Mouse (Mus musculus): ENCODE results near the gene Syn3. TPM values are rescaled to one million over a fixed set of nuclear protein-coding genes. Genes with fewer than 3 reads are reported as not detected.

Gene Syn3
- polyA plus RNA-seq, 1 experiment from 2014 or later: 7.6 TPM

DNA sequence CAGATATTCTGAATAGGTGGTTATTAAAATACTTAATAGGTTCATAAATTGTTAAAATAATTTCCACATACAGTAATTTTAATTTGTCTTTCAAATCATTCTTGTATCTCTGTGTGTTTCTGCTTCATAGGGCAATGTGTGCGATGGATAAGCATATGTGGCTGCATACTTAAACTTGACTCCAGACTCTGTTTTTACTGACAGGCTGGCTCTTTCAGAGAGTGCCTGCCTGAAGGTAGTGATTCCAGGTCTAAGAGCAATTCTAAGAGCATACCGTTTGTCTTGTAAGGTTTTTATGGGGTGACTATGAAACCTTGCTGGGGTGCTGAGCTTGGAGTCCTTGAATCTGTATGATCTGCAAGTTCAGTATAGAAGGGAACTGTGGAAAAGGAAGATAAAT is 472.8 kb downstream of the Syn3 start:
- H3K4me2 ChIP-seq: no peak overlapping the region
- no peaks in the 10 kb centered on the region for H3K9me3 ChIP-seq (replicated peaks)
- H3K27ac ChIP-seq: no peak overlapping the region
- peaks cover 6% of the 10 kb centered on the region; the same call in 1 of the 2 replicates for H3K4me1 ChIP-seq
- H3K9ac ChIP-seq: no peak overlapping the region
- no peaks in the 10 kb centered on the region for H3K27me3 ChIP-seq
- ATAC-seq: no peak
- WGBS: 88% methylated on average over 2 of the region's 2 CpGs
- peaks cover 7% of the 10 kb centered on the region; the same call in 1 of the 2 replicates for H3K36me3 ChIP-seq (ENCODE audit: poor library complexity, severe bottlenecking)
- H3K4me3 ChIP-seq: no peak overlapping the region

GRCm38 (mm10) chr10:86023149-86023548 is 475.5 kb downstream of the Syn3 start:
- Histone ChIP-seq H3K4me1 (peaks cover 6% of the 10 kb centered on the region; the same call in 1 of the 2 replicates), H3K27me3 (no peaks in the 10 kb centered on the region), H3K27ac (no peak overlapping the region), H3K4me2 (no peak overlapping the region), H3K4me3 (no peak overlapping the region), H3K9ac (no peak overlapping the region), H3K36me3 (ENCODE audit: poor library complexity, severe bottlenecking) (no peaks in the 10 kb centered on the region), H3K9me3 (replicated peaks) (no peaks in the 10 kb centered on the region)
- no peak for ATAC-seq

DNA sequence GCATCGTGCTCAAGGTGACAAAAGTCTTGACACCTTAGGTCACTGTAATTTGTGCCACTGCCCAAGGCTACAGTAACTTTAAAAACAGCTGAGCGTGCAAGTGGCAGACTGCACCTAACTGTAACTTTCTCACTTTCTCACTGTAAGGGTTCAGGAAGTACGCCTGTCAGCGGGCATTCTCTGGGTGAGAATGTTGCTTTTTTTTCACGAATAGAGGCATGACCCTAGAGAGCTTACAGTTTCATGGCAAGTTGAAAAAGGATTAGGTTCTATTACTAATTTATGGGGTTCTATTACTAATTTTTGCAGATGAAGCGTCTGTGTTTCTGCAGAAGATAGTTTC is 476.3 kb downstream of the Syn3 start:
- no peaks in the 10 kb centered on the region for H3K9me3 ChIP-seq (replicated peaks)
- H3K27ac ChIP-seq: no peak overlapping the region
- 5% methylated on average over 6 of the region's 6 CpGs for WGBS
- peak overlapping the region; percentile 76 for H3K4me3 ChIP-seq
- H3K27me3 ChIP-seq: no peaks in the 10 kb centered on the region
- H3K4me1 ChIP-seq: peaks cover 6% of the 10 kb centered on the region; the same call in 1 of the 2 replicates
- H3K9ac ChIP-seq: peak overlapping the region; percentile 82
- no peaks in the 10 kb centered on the region for H3K36me3 ChIP-seq (ENCODE audit: poor library complexity, severe bottlenecking)
- ATAC-seq: 0 out of 2 replicates have a peak, but pooled peaks have one; percentile 6
- peak overlapping the region; percentile 71 for H3K4me2 ChIP-seq

- peak within 1 kb of the TSS; percentile 76 for H3K4me3 ChIP-seq
- peak; percentile 99 for ATAC-seq
- H3K9me3 ChIP-seq (replicated peaks): no peaks in the 10 kb centered on the region
- peaks cover 6% of the 10 kb centered on the region; the same call in 1 of the 2 replicates for H3K4me1 ChIP-seq
- peak within 1 kb of the TSS; percentile 82 for H3K9ac ChIP-seq
- H3K27me3 ChIP-seq: no peaks in the 10 kb centered on the region
- H3K36me3 ChIP-seq (ENCODE audit: poor library complexity, severe bottlenecking): no peaks in the 10 kb centered on the region
- H3K4me2 ChIP-seq: peak within 1 kb of the TSS; percentile 71
- H3K27ac ChIP-seq: peak within 1 kb of the TSS; percentile 78
- WGBS: under 1% methylated on average over 75 of the region's 82 CpGs
Observed at GRCm38 (mm10) chr10:86021749-86022473, 476.8 kb downstream of the Syn3 start, which contains the start of gene Fbxo7. TSS of gene Fbxo7 (plus strand) at chr10:86021972.

GRCm38 (mm10) chr10:86021408-86021748 is 477.3 kb downstream of the Syn3 start:
- H3K4me1 ChIP-seq: peaks cover 6% of the 10 kb centered on the region; the same call in 1 of the 2 replicates
- H3K27me3 ChIP-seq: no peaks in the 10 kb centered on the region
- 0% methylated on average over 3 of the region's 3 CpGs for WGBS
- no peak overlapping the region for H3K27ac ChIP-seq
- no peak for ATAC-seq
- no peaks in the 10 kb centered on the region for H3K36me3 ChIP-seq (ENCODE audit: poor library complexity, severe bottlenecking)
- H3K4me2 ChIP-seq: peak overlapping the region; percentile 71
- H3K4me3 ChIP-seq: peak overlapping the region; percentile 76
- no peaks in the 10 kb centered on the region for H3K9me3 ChIP-seq (replicated peaks)
- peak overlapping the region; percentile 82; the same call in 1 of the 2 replicates for H3K9ac ChIP-seq

DNA sequence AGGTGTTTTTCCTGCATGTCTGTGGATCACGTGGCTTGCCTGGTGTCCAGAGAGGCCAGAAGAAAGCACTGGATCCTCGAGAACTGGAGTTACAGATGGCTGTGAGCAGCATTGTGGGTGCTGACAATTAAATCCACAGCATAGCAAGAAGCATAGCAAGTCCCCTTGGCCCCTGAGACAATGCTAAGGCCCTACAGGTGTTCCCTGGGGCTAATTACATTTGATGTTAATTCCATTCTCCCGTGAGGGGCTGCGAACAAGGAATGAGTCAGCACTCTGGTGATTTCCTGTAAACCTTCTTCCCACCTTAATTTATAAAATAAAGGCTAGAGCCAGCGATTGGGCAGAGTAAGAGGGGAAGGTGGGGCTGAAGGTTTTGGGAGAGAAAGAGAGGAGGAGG is 479.9 kb downstream of the Syn3 start:
- no peaks in the 10 kb centered on the region for H3K36me3 ChIP-seq (ENCODE audit: poor library complexity, severe bottlenecking)
- no peak overlapping the region for H3K27ac ChIP-seq
- H3K9me3 ChIP-seq (replicated peaks): no peaks in the 10 kb centered on the region
- peaks cover 6% of the 10 kb centered on the region; the same call in 1 of the 2 replicates for H3K4me1 ChIP-seq
- H3K4me2 ChIP-seq: no peak overlapping the region
- WGBS: 33% methylated on average over 5 of the region's 5 CpGs
- no peak for ATAC-seq
- no peak overlapping the region for H3K4me3 ChIP-seq
- no peaks in the 10 kb centered on the region for H3K27me3 ChIP-seq
- no peak overlapping the region for H3K9ac ChIP-seq

GRCm38 (mm10) chr10:86017781-86018180 is 480.9 kb downstream of the Syn3 start:
- Histone ChIP-seq H3K27ac (no peak overlapping the region), H3K9ac (no peak overlapping the region), H3K36me3 (ENCODE audit: poor library complexity, severe bottlenecking) (no peaks in the 10 kb centered on the region), H3K4me2 (no peak overlapping the region), H3K4me3 (no peak overlapping the region), H3K27me3 (no peaks in the 10 kb centered on the region), H3K4me1 (peaks cover 4% of the 10 kb centered on the region; the same call in 1 of the 2 replicates), H3K9me3 (replicated peaks) (no peaks in the 10 kb centered on the region)
- 91% methylated on average over 7 of the region's 7 CpGs for WGBS
- no peak for ATAC-seq

DNA sequence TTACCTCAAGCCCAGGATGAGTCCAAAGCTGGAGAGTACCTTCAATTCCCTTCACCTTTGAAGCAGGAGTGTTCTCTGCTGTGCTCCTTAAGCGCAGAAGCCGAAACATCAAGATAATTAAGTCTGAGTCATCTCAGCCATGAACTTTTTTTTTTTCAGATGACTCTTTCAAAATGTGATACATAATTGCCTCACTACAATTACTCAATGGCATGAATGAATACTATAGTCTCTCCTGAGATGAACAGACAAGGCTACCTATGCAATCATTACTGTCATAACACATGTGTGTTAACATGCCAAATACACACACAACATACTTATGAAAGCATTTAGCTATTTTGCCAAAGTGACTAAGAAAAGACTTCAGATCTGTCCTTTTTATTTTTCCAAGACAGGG is 486.9 kb downstream of the Syn3 start, which contains the start of gene Bpifc:
Gene Bpifc, minus strand, starts transcription at position 115 of the 400 bp plus-strand sequence.
- Histone ChIP-seq H3K4me2 (no peak within 1 kb of the TSS), H3K9me3 (replicated peaks) (no peaks in the 10 kb centered on the region), H3K27ac (no peak within 1 kb of the TSS), H3K4me3 (no peak within 1 kb of the TSS), H3K9ac (no peak within 1 kb of the TSS), H3K36me3 (ENCODE audit: poor library complexity, severe bottlenecking) (no peaks in the 10 kb centered on the region), H3K27me3 (no peaks in the 10 kb centered on the region), H3K4me1 (no peaks in the 10 kb centered on the region)
- 92% methylated on average over 2 of the region's 2 CpGs for WGBS
- ATAC-seq: no peak

DNA sequence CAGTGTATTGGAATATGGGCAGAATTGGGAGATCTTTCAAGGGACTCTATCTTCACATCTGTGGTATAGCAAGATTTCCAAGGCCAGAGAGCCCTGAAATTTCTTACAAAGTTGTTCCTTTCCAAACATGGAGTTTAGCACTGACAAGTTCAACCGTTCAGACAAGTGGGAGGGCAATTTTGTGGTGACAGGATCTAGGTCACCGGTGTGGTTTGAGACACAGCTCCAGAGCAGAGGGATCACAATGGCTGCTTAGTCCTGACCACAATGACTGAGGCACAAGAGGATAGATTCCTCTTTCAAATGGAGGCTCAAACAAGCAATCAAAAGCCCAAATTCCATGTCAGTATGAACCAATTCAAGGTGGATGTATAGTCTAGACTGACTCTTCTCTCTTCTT is 487.5 kb downstream of the Syn3 start:
- Histone ChIP-seq H3K9me3 (replicated peaks) (no peaks in the 10 kb centered on the region), H3K9ac (no peak overlapping the region), H3K27ac (no peak overlapping the region), H3K4me1 (no peaks in the 10 kb centered on the region), H3K4me3 (no peak overlapping the region), H3K4me2 (no peak overlapping the region), H3K36me3 (ENCODE audit: poor library complexity, severe bottlenecking) (no peaks in the 10 kb centered on the region), H3K27me3 (no peaks in the 10 kb centered on the region)
- WGBS: 92% methylated on average over 2 of the region's 2 CpGs
- ATAC-seq: no peak

DNA sequence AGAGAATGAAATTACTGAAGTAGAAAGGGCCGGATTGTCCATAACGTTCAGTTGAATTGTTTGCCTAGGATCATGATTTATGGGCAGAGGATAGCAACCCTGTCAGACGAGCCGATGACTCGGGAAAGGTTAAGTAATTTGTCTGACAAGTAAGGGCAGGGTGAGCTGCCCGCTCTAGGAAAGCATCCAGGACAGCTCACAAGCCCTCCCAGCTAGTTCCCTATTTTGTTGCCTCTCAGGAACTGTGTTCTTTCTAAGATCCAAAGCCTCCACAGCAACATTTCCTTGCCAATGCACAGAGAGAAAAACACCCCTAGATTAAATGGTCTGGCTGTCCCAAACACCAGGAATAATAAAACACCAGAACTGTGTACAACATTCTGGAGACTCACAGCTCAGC is 488.1 kb downstream of the Syn3 start:
- H3K9me3 ChIP-seq (replicated peaks): no peaks in the 10 kb centered on the region
- no peak overlapping the region for H3K9ac ChIP-seq
- no peaks in the 10 kb centered on the region for H3K4me1 ChIP-seq
- no peak overlapping the region for H3K27ac ChIP-seq
- H3K27me3 ChIP-seq: no peaks in the 10 kb centered on the region
- ATAC-seq: no peak
- 87% methylated on average over 6 of the region's 6 CpGs for WGBS
- no peaks in the 10 kb centered on the region for H3K36me3 ChIP-seq (ENCODE audit: poor library complexity, severe bottlenecking)
- H3K4me2 ChIP-seq: no peak overlapping the region
- H3K4me3 ChIP-seq: no peak overlapping the region

GRCm38 (mm10) chr10:86009688-86010087 is 489.0 kb downstream of the Syn3 start:
- no peak overlapping the region for H3K4me3 ChIP-seq
- no peaks in the 10 kb centered on the region for H3K27me3 ChIP-seq
- H3K4me1 ChIP-seq: no peaks in the 10 kb centered on the region
- 83% methylated on average over 2 of the region's 2 CpGs for WGBS
- H3K9me3 ChIP-seq (replicated peaks): no peaks in the 10 kb centered on the region
- ATAC-seq: no peak
- no peak overlapping the region for H3K4me2 ChIP-seq
- no peak overlapping the region for H3K27ac ChIP-seq
- H3K9ac ChIP-seq: no peak overlapping the region
- H3K36me3 ChIP-seq (ENCODE audit: poor library complexity, severe bottlenecking): no peaks in the 10 kb centered on the region

DNA sequence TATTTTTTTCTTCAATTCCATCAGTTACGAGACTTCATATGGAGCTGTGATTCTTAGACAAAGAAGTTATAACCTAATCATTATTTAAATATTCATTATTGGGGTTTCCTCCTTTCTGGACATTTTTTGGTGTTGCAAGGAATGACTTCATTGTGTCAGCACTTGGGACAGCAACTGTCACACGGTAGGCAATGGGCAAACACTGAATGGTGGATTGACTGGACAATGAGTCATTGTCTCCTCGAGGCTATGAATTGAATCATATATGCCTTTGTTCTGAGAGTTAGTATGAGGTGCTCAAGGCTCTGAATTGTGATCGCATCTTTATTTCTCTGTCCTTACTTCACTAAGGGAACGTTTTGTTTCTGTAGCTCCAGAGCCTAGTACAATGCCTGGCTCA is 492.2 kb downstream of the Syn3 start:
- H3K36me3 ChIP-seq (ENCODE audit: poor library complexity, severe bottlenecking): no peaks in the 10 kb centered on the region
- 65% methylated on average over 5 of the region's 5 CpGs for WGBS
- no peaks in the 10 kb centered on the region for H3K9me3 ChIP-seq (replicated peaks)
- H3K27me3 ChIP-seq: no peaks in the 10 kb centered on the region
- no peak for ATAC-seq
- H3K4me2 ChIP-seq: no peak overlapping the region
- no peaks in the 10 kb centered on the region for H3K4me1 ChIP-seq
- H3K9ac ChIP-seq: no peak overlapping the region
- no peak overlapping the region for H3K4me3 ChIP-seq
- no peak overlapping the region for H3K27ac ChIP-seq
